Mouse (Mus musculus): ENCODE data around the gene C1qtnf7. TPM values are rescaled to one million over a fixed set of nuclear protein-coding genes. Genes with fewer than 3 reads are reported as not detected.

Gene C1qtnf7
- polyA plus RNA-seq, 1 experiment from 2014 or later, result 1.2 TPM

- WGBS (ENCODE audit: insufficient replicate concordance), result 51% methylated on average over 2 of the region's 2 CpGs
These were observed 11.0 kb upstream of the C1qtnf7 start for GRCm38 (mm10) chr5:43504243-43504786.

GRCm38 (mm10) chr5:43508470-43508869, 6.9 kb upstream of the C1qtnf7 start:
- no peaks in the 10 kb centered on the region for H3K9me3 ChIP-seq (replicated peaks; ENCODE audit: control insufficient read depth, low read length)

More at GRCm38 (mm10) chr5:43504243-43504786, 11.0 kb upstream of the C1qtnf7 start:
- no peaks in the 10 kb centered on the region for H3K36me3 ChIP-seq (ENCODE audit: control insufficient read depth, insufficient read depth)
- H3K4me1 ChIP-seq (ENCODE audit: control insufficient read depth, low read depth, low read length), result no peaks in the 10 kb centered on the region
- H3K4me3 ChIP-seq (ENCODE audit: low read depth, low read length), result no peak overlapping the region
- no peaks in the 10 kb centered on the region for H3K27me3 ChIP-seq (ENCODE audit: control insufficient read depth, insufficient read depth, low read depth, low read length)
- no peak overlapping the region for H3K4me2 ChIP-seq (ENCODE audit: low read depth, low read length)
- H3K27ac ChIP-seq (ENCODE audit: low read length), result no peak overlapping the region
- H3K9me3 ChIP-seq (replicated peaks; ENCODE audit: control insufficient read depth, low read length), result no peaks in the 10 kb centered on the region
- no peak for ATAC-seq (ENCODE audit: low read depth)
- H3K9ac ChIP-seq (ENCODE audit: low read depth, low read length), result no peak overlapping the region

GRCm38 (mm10) chr5:43508892-43509291, 6.4 kb upstream of the C1qtnf7 start:
- 10% methylated on average over 1 of the region's 1 CpGs for WGBS (ENCODE audit: insufficient replicate concordance)
- Histone ChIP-seq H3K4me2 (ENCODE audit: low read depth, low read length) (no peak overlapping the region), H3K27ac (ENCODE audit: low read length) (no peak overlapping the region), H3K9ac (ENCODE audit: low read depth, low read length) (no peak overlapping the region), H3K4me1 (ENCODE audit: control insufficient read depth, low read depth, low read length) (no peaks in the 10 kb centered on the region), H3K36me3 (ENCODE audit: control insufficient read depth, insufficient read depth) (no peaks in the 10 kb centered on the region), H3K27me3 (ENCODE audit: control insufficient read depth, insufficient read depth, low read depth, low read length) (no peaks in the 10 kb centered on the region), H3K9me3 (replicated peaks; ENCODE audit: control insufficient read depth, low read length) (no peaks in the 10 kb centered on the region), H3K4me3 (ENCODE audit: low read depth, low read length) (no peak overlapping the region)
- no peak for ATAC-seq (ENCODE audit: low read depth)

More at GRCm38 (mm10) chr5:43508470-43508869, 6.9 kb upstream of the C1qtnf7 start:
- no peak overlapping the region for H3K4me3 ChIP-seq (ENCODE audit: low read depth, low read length)
- no peak overlapping the region for H3K27ac ChIP-seq (ENCODE audit: low read length)
- WGBS (ENCODE audit: insufficient replicate concordance), result 23% methylated on average over 2 of the region's 2 CpGs
- H3K27me3 ChIP-seq (ENCODE audit: control insufficient read depth, insufficient read depth, low read depth, low read length), result no peaks in the 10 kb centered on the region
- H3K9ac ChIP-seq (ENCODE audit: low read depth, low read length), result no peak overlapping the region
- no peak for ATAC-seq (ENCODE audit: low read depth)
- H3K4me1 ChIP-seq (ENCODE audit: control insufficient read depth, low read depth, low read length), result no peaks in the 10 kb centered on the region
- no peaks in the 10 kb centered on the region for H3K36me3 ChIP-seq (ENCODE audit: control insufficient read depth, insufficient read depth)
- H3K4me2 ChIP-seq (ENCODE audit: low read depth, low read length), result no peak overlapping the region

- H3K4me1 ChIP-seq (ENCODE audit: control insufficient read depth, low read depth, low read length), result no peaks in the 10 kb centered on the region
- H3K9me3 ChIP-seq (replicated peaks; ENCODE audit: control insufficient read depth, low read length), result no peaks in the 10 kb centered on the region
- no peak overlapping the region for H3K27ac ChIP-seq (ENCODE audit: low read length)
- no peak for ATAC-seq (ENCODE audit: low read depth)
- no peak overlapping the region for H3K9ac ChIP-seq (ENCODE audit: low read depth, low read length)
- 59% methylated on average over 2 of the region's 2 CpGs for WGBS (ENCODE audit: insufficient replicate concordance)
- H3K36me3 ChIP-seq (ENCODE audit: control insufficient read depth, insufficient read depth), result no peaks in the 10 kb centered on the region
- no peak overlapping the region for H3K4me3 ChIP-seq (ENCODE audit: low read depth, low read length)
- H3K4me2 ChIP-seq (ENCODE audit: low read depth, low read length), result no peak overlapping the region
- H3K27me3 ChIP-seq (ENCODE audit: control insufficient read depth, insufficient read depth, low read depth, low read length), result no peaks in the 10 kb centered on the region
These were observed 4.2 kb upstream of the C1qtnf7 start for GRCm38 (mm10) chr5:43511126-43511525.

- H3K4me2 ChIP-seq (ENCODE audit: low read depth, low read length), result no peak overlapping the region
- H3K9me3 ChIP-seq (replicated peaks; ENCODE audit: control insufficient read depth, low read length), result no peaks in the 10 kb centered on the region
- H3K27ac ChIP-seq (ENCODE audit: low read length), result no peak overlapping the region
- H3K4me1 ChIP-seq (ENCODE audit: control insufficient read depth, low read depth, low read length), result no peaks in the 10 kb centered on the region
- no peaks in the 10 kb centered on the region for H3K27me3 ChIP-seq (ENCODE audit: control insufficient read depth, insufficient read depth, low read depth, low read length)
- H3K36me3 ChIP-seq (ENCODE audit: control insufficient read depth, insufficient read depth), result no peaks in the 10 kb centered on the region
- ATAC-seq (ENCODE audit: low read depth), result no peak
- H3K4me3 ChIP-seq (ENCODE audit: low read depth, low read length), result no peak overlapping the region
- WGBS (ENCODE audit: insufficient replicate concordance), result 26% methylated on average over 7 of the region's 7 CpGs
- H3K9ac ChIP-seq (ENCODE audit: low read depth, low read length), result no peak overlapping the region
These were observed 1.2 kb downstream of the C1qtnf7 start for GRCm38 (mm10) chr5:43516491-43516890.

- no peak overlapping the region for H3K27ac ChIP-seq (ENCODE audit: low read length)
- no peaks in the 10 kb centered on the region for H3K9me3 ChIP-seq (replicated peaks; ENCODE audit: control insufficient read depth, low read length)
- WGBS (ENCODE audit: insufficient replicate concordance), result 68% methylated on average over 13 of the region's 13 CpGs
- H3K27me3 ChIP-seq (ENCODE audit: control insufficient read depth, insufficient read depth, low read depth, low read length), result no peaks in the 10 kb centered on the region
- no peak overlapping the region for H3K4me2 ChIP-seq (ENCODE audit: low read depth, low read length)
- H3K36me3 ChIP-seq (ENCODE audit: control insufficient read depth, insufficient read depth), result no peaks in the 10 kb centered on the region
- H3K9ac ChIP-seq (ENCODE audit: low read depth, low read length), result no peak overlapping the region
- H3K4me1 ChIP-seq (ENCODE audit: control insufficient read depth, low read depth, low read length), result no peaks in the 10 kb centered on the region
- H3K4me3 ChIP-seq (ENCODE audit: low read depth, low read length), result no peak overlapping the region
- no peak for ATAC-seq (ENCODE audit: low read depth)
These were observed 2.0 kb downstream of the C1qtnf7 start for GRCm38 (mm10) chr5:43517313-43517712.

- no peak for ATAC-seq (ENCODE audit: low read depth)
- WGBS (ENCODE audit: insufficient replicate concordance), result 53% methylated on average over 2 of the region's 2 CpGs
- no peak overlapping the region for H3K4me2 ChIP-seq (ENCODE audit: low read depth, low read length)
These were observed 4.6 kb downstream of the C1qtnf7 start for GRCm38 (mm10) chr5:43519905-43520304.

GRCm38 (mm10) chr5:43521369-43521768, 6.0 kb downstream of the C1qtnf7 start:
- Histone ChIP-seq H3K36me3 (ENCODE audit: control insufficient read depth, insufficient read depth) (no peaks in the 10 kb centered on the region), H3K4me2 (ENCODE audit: low read depth, low read length) (no peak overlapping the region), H3K4me3 (ENCODE audit: low read depth, low read length) (no peak overlapping the region), H3K27me3 (ENCODE audit: control insufficient read depth, insufficient read depth, low read depth, low read length) (no peaks in the 10 kb centered on the region), H3K9me3 (replicated peaks; ENCODE audit: control insufficient read depth, low read length) (no peaks in the 10 kb centered on the region), H3K9ac (ENCODE audit: low read depth, low read length) (no peak overlapping the region), H3K4me1 (ENCODE audit: control insufficient read depth, low read depth, low read length) (no peaks in the 10 kb centered on the region), H3K27ac (ENCODE audit: low read length) (no peak overlapping the region)
- 44% methylated on average over 7 of the region's 7 CpGs for WGBS (ENCODE audit: insufficient replicate concordance)
- ATAC-seq (ENCODE audit: low read depth), result no peak

More at GRCm38 (mm10) chr5:43519905-43520304, 4.6 kb downstream of the C1qtnf7 start:
- Histone ChIP-seq H3K9ac (ENCODE audit: low read depth, low read length) (no peak overlapping the region), H3K27ac (ENCODE audit: low read length) (no peak overlapping the region), H3K27me3 (ENCODE audit: control insufficient read depth, insufficient read depth, low read depth, low read length) (no peaks in the 10 kb centered on the region), H3K4me3 (ENCODE audit: low read depth, low read length) (no peak overlapping the region), H3K9me3 (replicated peaks; ENCODE audit: control insufficient read depth, low read length) (no peaks in the 10 kb centered on the region), H3K36me3 (ENCODE audit: control insufficient read depth, insufficient read depth) (no peaks in the 10 kb centered on the region), H3K4me1 (ENCODE audit: control insufficient read depth, low read depth, low read length) (no peaks in the 10 kb centered on the region)

GRCm38 (mm10) chr5:43522866-43523265, 7.5 kb downstream of the C1qtnf7 start:
- no peaks in the 10 kb centered on the region for H3K4me1 ChIP-seq (ENCODE audit: control insufficient read depth, low read depth, low read length)
- H3K27me3 ChIP-seq (ENCODE audit: control insufficient read depth, insufficient read depth, low read depth, low read length), result no peaks in the 10 kb centered on the region
- no peaks in the 10 kb centered on the region for H3K9me3 ChIP-seq (replicated peaks; ENCODE audit: control insufficient read depth, low read length)
- no peaks in the 10 kb centered on the region for H3K36me3 ChIP-seq (ENCODE audit: control insufficient read depth, insufficient read depth)
- H3K4me2 ChIP-seq (ENCODE audit: low read depth, low read length), result no peak overlapping the region
- no peak overlapping the region for H3K4me3 ChIP-seq (ENCODE audit: low read depth, low read length)
- no peak for ATAC-seq (ENCODE audit: low read depth)
- 51% methylated on average over 1 of the region's 1 CpGs for WGBS (ENCODE audit: insufficient replicate concordance)
- no peak overlapping the region for H3K27ac ChIP-seq (ENCODE audit: low read length)
- no peak overlapping the region for H3K9ac ChIP-seq (ENCODE audit: low read depth, low read length)
